Mouse (Mus musculus) erythroblast, adult 5-6 weeks (primary cell): ENCODE results near the gene Ugt2b35. TPM values are rescaled to one million over a fixed set of nuclear protein-coding genes. Genes with fewer than 3 reads are reported as not detected.
"Not testable (repeated sequence)": the region's sequence is repeated elsewhere in the genome, so short reads cannot be mapped to it uniquely, and the experiment has no call there.

ENCODE experiments used
- ATAC-seq: replicated peaks from 2 replicates; pipeline ENCODE4 v1.8.0; 2016; ENCODE audit warnings: moderate number of reproducible peaks, mild to moderate bottlenecking, moderate TSS enrichment, inconsistent platforms; ENCODE audit not compliant: poor library complexity, low FRiP score, severe bottlenecking
- total RNA-seq, 2 experiments: library from RNA; stranded (forward) in 1 of 2; stranded (reverse) in 1 of 2; fragments of 150-400 nt in 1 of 2; fragments of 200-764, 138-1000 nt in 1 of 2; gene quantifications; 2 replicates each; pipeline versions ENCODE4 v1.2.3 to v1.2.4; 2015 to 2017; ENCODE audit warnings: low replicate concordance in 2 of 2

The Ugt2b35 gene
- total RNA-seq (2015; ENCODE audit: low replicate concordance) (not detected in 2 replicates), total RNA-seq (2017; ENCODE audit: low replicate concordance) (not detected in 2 replicates)

- ATAC-seq, result no peak
Measured at GRCm38 (mm10) chr5:87000395-87001073, at the start of gene Ugt2b35. Gene Ugt2b35, plus strand, starts transcription at chr5:87000860.

DNA sequence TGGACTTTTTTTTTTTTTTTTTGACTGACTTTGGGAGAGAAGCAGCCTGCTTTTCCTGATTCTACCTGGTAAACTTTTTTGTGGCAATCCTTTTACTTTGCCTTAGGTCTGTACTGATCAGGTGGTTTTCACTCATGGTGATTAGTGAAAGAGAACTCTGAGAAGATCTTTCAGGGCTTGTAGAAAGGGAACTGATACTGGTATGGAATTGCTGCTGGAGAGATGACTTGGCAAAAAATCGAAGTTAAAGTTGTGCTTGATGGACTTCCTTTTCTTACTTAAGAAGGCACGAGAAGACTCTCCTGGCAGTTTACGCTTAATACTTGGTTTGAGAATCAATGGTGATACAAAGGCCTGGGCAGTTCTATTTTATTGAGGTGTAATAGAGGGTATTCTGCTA, 40.2 kb upstream of the Ugt2b35 start:
- no peak for ATAC-seq

DNA sequence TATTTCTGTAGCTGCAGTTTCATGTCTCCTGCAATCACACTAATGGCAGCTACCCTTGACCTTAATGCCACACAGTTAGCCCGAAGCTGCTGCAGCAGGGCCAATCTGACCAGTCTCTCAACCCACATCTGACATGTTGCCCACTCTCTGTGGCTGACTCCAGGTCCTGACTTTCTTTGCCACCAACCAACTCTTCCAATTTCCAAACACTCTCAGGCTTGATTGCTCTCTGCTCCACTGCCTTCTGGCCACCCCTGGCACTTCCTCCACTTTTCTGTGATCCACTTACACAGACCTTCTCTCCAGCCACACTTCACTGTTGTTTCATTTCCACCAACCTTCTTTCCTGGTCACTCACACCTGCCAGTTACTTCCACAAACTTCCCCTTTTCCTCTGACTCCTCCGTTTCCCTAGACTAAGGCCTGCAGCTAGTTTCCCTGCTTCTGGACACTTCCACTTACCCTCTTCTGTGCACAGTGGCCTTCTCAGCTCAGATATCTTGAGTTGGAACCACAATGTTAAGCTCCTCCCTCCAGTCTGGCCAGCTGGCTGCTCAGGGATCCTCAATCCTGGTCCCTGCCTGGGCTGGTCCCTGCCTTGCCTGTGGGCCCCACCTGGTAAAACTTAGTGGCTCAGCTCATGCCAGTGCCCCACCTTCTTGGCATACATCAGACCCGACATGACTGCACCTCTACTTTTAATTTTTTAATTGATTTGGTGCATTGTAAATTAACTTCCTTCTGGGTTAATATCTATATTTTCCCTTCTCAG, 38.9 kb upstream of the Ugt2b35 start:
- ATAC-seq, result no peak

DNA sequence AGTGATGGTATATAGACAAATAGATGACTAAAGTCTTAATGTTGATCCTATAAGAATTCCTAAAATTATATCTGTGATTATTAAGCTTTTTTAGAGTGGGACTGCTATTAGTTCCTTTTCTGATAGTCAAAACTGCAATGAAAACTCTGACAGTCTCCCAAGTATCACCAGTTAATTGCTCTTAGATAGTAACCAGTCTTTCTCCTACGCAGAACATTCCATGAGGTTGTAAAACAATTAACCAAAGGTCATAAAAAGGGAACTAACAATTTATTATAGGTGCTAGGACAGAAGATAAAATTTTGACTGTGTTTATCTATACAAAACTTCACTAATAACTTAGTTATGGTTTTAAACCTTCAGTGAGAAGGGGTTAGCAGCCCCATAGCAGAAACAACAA, 37.8 kb upstream of the Ugt2b35 start:
- ATAC-seq, result not testable (repeated sequence)

GRCm38 (mm10) chr5:86967271-86967670, 33.4 kb upstream of the Ugt2b35 start:
- not testable (repeated sequence) for ATAC-seq

DNA sequence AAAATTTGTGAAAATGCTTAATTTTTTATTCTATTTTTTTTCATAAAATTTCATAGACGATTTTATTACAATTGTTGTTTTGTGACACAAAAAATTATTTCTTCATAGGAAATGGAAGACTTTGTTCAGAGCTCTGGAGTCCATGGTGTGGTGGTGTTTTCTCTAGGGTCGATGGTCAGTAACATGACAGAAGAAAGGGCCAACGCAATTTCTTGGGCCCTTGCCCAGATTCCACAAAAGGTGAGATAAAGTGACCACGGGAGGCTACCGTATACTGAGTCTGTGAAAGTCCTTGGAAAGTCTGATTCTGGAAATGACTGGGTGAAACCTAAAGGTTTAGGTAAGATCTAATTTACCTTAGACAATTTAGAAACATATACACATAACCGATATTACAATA, 4.1 kb downstream of the Ugt2b35 start:
- ATAC-seq, result no peak

DNA sequence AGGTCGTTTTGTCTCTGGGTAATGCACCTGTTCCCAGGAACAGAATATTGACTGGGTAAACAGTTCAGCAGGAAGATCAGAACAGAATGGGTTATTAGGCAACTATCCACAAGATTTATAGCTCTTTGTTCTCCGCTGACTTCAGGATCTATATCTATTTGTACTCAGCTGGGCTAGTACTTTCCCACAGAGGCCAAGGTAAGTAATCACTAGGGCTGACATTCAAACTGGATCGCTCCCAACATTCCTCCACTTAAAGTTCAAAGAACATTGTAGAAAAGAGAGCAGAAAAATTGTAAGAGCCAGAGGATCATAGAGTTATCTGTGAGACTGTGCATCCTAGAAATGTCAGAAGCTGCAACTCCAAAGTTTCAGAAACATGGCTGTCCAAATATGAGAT, 14.8 kb downstream of the Ugt2b35 start:
- ATAC-seq, result no peak

DNA sequence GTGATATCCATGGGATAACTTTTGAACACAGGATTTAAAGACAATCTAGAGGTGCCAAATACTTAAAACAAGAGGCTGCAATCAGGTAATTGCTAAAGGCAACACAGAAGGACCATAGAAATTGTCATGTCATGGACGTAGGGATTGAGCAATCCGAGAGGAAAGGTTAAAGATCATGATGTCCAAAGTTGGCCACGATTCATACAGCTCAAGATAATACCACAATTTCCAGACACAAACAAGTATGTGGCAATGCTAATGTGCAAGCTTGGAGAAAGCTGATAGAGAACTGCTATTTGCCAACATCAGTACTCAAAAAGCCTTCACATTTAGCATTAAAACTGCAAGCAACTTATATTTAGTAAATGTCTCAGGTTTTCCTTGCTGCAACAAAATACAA, 26.7 kb downstream of the Ugt2b35 start:
- ATAC-seq, result no peak

GRCm38 (mm10) chr5:87030624-87031023, 30.0 kb downstream of the Ugt2b35 start:
- ATAC-seq, result no peak

Other genes starting within 250 kb of the Ugt2b35 start
- gene Ythdc1, start 196.6 kb upstream of the Ugt2b35 start, total RNA-seq (2015; ENCODE audit: low replicate concordance), result 217 and 251 TPM in 2 replicates
- 259 and 264 TPM in 2 replicates for gene Ythdc1, start 196.6 kb upstream of the Ugt2b35 start, total RNA-seq (2017; ENCODE audit: low replicate concordance)
- gene Ugt2b34, start 93.9 kb upstream of the Ugt2b35 start, total RNA-seq (2015; ENCODE audit: low replicate concordance), result not detected in 2 replicates
- gene Ugt2b34, start 93.9 kb upstream of the Ugt2b35 start, total RNA-seq (2017; ENCODE audit: low replicate concordance), result not detected in 2 replicates
- gene Ugt2b1, start 74.3 kb upstream of the Ugt2b35 start, total RNA-seq (2015; ENCODE audit: low replicate concordance), result not detected in 2 replicates
- gene Ugt2b1, start 74.3 kb upstream of the Ugt2b35 start, total RNA-seq (2017; ENCODE audit: low replicate concordance), result not detected in 2 replicates
- gene Ugt2b36, start 91.7 kb downstream of the Ugt2b35 start, total RNA-seq (2015; ENCODE audit: low replicate concordance), result not detected in 2 replicates
- gene Ugt2b36, start 91.7 kb downstream of the Ugt2b35 start, total RNA-seq (2017; ENCODE audit: low replicate concordance), result not detected in 2 replicates
- not detected in 2 replicates for gene Ugt2b5, start 139.5 kb downstream of the Ugt2b35 start, total RNA-seq (2015; ENCODE audit: low replicate concordance)
- not detected in 2 replicates for gene Ugt2b5, start 139.5 kb downstream of the Ugt2b35 start, total RNA-seq (2017; ENCODE audit: low replicate concordance)